Mouse (Mus musculus) stomach, postnatal 0 days (tissue): ENCODE measurements around the gene Rtbdn. TPM values are rescaled to one million over a fixed set of nuclear protein-coding genes. Genes with fewer than 3 reads are reported as not detected.
A peak's percentile ranks its signal among the peaks of the same experiment; 100 is the strongest.

Source experiments
- ATAC-seq: fragments of 200-750 bp; cut with Nextera tagmentation; 2 replicates; pipeline ENCODE4 v1.8.0; 2017; ENCODE audit not compliant: low FRiP score, low TSS enrichment
- DNase-seq: peaks from one replicate; pipeline ENCODE4 v3.0.0-alpha.2; 2016; ENCODE audit warnings: low spot score
- H3K27ac ChIP-seq: fragments of 300-500 bp; sonication (generic); replicated peaks from 2 replicates; pipeline ENCODE4 v1.5.1; 2014; ENCODE audit warnings: mild to moderate bottlenecking, control low read depth
- H3K27me3 ChIP-seq: fragments of 300-500 bp; sonication (generic); 2 replicates; pipeline ENCODE4 v1.6.1; 2014; ENCODE audit warnings: low read length; ENCODE audit not compliant: control insufficient read depth, insufficient read depth
- H3K36me3 ChIP-seq: fragments of 300-500 bp; sonication (generic); 2 replicates; pipeline ENCODE4 v1.6.1; 2014; ENCODE audit warnings: low read length, mixed read lengths; ENCODE audit not compliant: control insufficient read depth, insufficient read depth
- H3K4me1 ChIP-seq: fragments of 300-500 bp; sonication (generic); replicated peaks from 2 replicates; pipeline ENCODE4 v1.6.1; 2014; ENCODE audit warnings: antibody characterized with exemption; ENCODE audit not compliant: control insufficient read depth, insufficient read depth
- H3K4me2 ChIP-seq: fragments of 300-500 bp; sonication (generic); replicated peaks from 2 replicates; pipeline ENCODE4 v1.6.1; 2014; ENCODE audit warnings: low read depth, mild to moderate bottlenecking, control low read depth, moderate library complexity
- H3K4me3 ChIP-seq: fragments of 300-500 bp; sonication (generic); 2 replicates; pipeline ENCODE4 v1.5.1; 2014; ENCODE audit warnings: low read depth, low read length, control low read depth
- H3K9ac ChIP-seq: fragments of 300-500 bp; sonication (generic); 2 replicates; pipeline ENCODE4 v1.6.1; 2014; ENCODE audit warnings: mild to moderate bottlenecking, low read length, control low read depth, mixed read lengths
- H3K9me3 ChIP-seq: fragments of 300-500 bp; sonication (generic); 2 replicates; pipeline ENCODE4 v1.6.1; 2016; ENCODE audit warnings: low read length; ENCODE audit not compliant: control insufficient read depth
- CTCF ChIP-seq: IDR thresholded peaks from 2 replicates; pipeline ENCODE4 v1.5.1; 2016; ENCODE audit warnings: antibody characterized with exemption, low read depth, mild to moderate bottlenecking, moderate library complexity
- EP300 ChIP-seq: optimal IDR thresholded peaks from 2 replicates; pipeline ENCODE3; 2016; ENCODE audit warnings: antibody characterized with exemption
- WGBS: fragments of 180-500 bp; shearing (Covaris S2); extraction: QIAGEN DNeasy Blood & Tissue Kit; methylation state at CpG from one replicate; pipeline ENCODE4 v1.1.7; 2014; 5-methylcytosine and 5-hydroxymethylcytosine counted together
- polyA plus RNA-seq: library from polyadenylated mRNA; unstranded; fragments of >200 nt; fragmentation: Nextera tagmentation; extraction: Ambion mirVana; gene quantifications from 2 replicates; pipeline ENCODE4 v1.2.1, GENCODE M21; 2015

Rtbdn gene
- polyA plus RNA-seq, 1 experiment from 2014 or later = 0.05 TPM

GRCm38 (mm10) chr8:84944478-84945160, 2.2 kb upstream of the Rtbdn start:
- DNase-seq = peak; percentile 62
- Histone ChIP-seq H3K4me3 (no peak overlapping the region; the same call in 1 of the 2 replicates), H3K27me3 (peaks cover 15% of the 10 kb centered on the region; the same call in 1 of the 2 replicates), H3K36me3 (no peaks in the 10 kb centered on the region), H3K4me2 (no peak overlapping the region), H3K4me1 (no peaks in the 10 kb centered on the region), H3K9me3 (no peaks in the 10 kb centered on the region), H3K9ac (no peak overlapping the region), H3K27ac (no peak overlapping the region)
- ATAC-seq = no peak
- whole genome bisulfite sequencing = 3% methylated on average over 26 of the region's 26 CpGs
- no peak for TF ChIP-seq CTCF
- no peak for TF ChIP-seq EP300

DNA sequence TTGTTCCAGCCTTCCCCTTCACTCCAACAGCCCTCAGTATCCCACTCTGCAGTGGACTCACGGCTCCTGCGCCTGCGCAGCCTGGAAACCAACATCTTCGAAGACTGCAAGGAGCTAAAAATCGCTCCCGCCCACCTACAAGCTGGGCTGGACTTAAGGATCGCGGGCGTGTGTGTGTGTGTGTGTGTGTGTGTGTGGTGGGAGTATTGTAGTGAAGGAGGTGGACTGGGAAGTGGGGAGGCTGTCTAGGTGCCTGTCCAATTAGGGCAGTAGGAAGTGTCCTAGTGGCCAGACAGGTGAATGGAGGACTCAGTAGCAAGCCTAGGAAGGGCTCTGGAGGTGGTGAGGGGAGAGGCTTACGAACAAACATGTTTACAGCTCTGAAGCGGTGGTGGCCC, 1.6 kb upstream of the Rtbdn start:
- DNase-seq (no peak), ATAC-seq (peak; percentile 44; the same call in 1 of the 2 replicates)
- Histone ChIP-seq H3K9me3 (no peaks in the 10 kb centered on the region), H3K27ac (no peak overlapping the region), H3K4me1 (no peaks in the 10 kb centered on the region), H3K4me3 (peak overlapping the region; percentile 37; the same call in 1 of the 2 replicates), H3K36me3 (no peaks in the 10 kb centered on the region), H3K27me3 (peaks cover 15% of the 10 kb centered on the region; the same call in 1 of the 2 replicates), H3K4me2 (no peak overlapping the region), H3K9ac (no peak overlapping the region)
- TF ChIP-seq EP300 = no peak
- TF ChIP-seq CTCF = no peak
- 10% methylated on average over 11 of the region's 11 CpGs for WGBS

DNA sequence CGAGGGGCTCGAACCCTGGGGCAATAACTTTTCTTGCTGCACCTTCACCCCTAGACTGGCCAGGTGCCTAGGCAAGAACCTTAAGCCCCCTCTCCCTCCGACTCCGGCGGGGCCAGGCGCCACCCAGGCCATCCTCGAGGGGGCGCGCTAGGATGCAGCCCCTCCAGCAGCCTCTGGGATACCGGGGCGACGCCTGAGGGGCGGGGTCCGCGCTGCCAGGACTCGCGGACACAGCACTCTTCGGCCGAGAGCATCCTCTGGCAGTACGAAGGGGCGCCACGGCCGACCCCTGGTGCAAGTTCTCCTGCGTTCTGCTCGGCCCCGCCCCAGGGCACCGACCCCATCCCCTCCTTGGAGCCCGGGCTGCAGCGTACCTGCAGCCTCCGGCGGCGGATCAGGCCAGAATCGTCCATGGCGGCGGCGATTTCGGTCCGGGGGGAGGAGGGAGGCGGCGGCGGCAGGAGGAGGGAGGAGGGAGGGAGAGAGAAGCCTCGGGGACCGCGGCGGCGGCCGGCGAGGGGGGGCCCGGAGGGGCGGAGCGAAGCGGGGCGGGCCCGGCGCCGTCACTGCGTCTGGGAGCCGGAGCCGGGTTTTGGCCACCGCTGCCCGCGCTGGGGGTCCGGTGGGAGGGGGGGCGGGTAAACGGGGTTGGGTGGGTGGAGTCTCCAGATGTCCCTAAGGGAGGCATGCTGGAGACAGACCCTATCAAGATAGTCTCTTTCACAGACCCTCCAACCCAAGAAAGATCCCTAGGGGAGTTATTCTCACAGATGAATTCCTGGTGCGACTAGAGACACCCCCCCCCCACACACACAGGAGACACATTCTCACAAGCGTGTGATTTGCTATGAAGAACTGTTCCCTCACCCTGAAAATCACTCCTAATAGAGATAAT, 911 bp upstream of the Rtbdn start:
- WGBS = under 1% methylated on average over 26 of the region's 67 CpGs
- H3K4me2 ChIP-seq = peak overlapping the region; percentile 56
- H3K9me3 ChIP-seq = no peaks in the 10 kb centered on the region
- no peaks in the 10 kb centered on the region for H3K36me3 ChIP-seq
- H3K4me3 ChIP-seq = peak overlapping the region; percentile 37
- no peaks in the 10 kb centered on the region for H3K4me1 ChIP-seq
- TF ChIP-seq CTCF (peak; percentile 25; the same call in 1 of the 2 replicates), EP300 (no peak)
- no peak overlapping the region for H3K9ac ChIP-seq
- no peak for DNase-seq
- peaks cover 15% of the 10 kb centered on the region; the same call in 1 of the 2 replicates for H3K27me3 ChIP-seq
- H3K27ac ChIP-seq = no peak overlapping the region
- peak; percentile 35 for ATAC-seq

DNA sequence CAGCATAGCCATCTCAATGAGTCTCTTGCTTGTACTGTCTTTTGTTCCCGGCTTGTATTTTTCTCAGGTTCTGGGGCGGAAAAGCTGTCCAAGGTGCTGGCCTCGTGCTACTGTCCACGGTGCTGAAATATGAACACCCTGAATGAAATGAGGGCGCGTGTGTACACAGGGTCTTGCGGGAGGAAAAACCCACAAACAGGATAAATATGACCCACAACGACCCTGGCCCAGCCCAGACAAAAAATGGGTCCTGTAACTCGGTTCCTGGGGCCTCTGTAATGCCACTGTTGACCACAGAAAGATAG, 402 bp downstream of the Rtbdn start:
- no peaks in the 10 kb centered on the region for H3K36me3 ChIP-seq
- H3K4me3 ChIP-seq = no peak overlapping the region
- ATAC-seq (peak; percentile 39; the same call in 1 of the 2 replicates), DNase-seq (peak; percentile 63)
- WGBS = 12% methylated on average over 9 of the region's 9 CpGs
- no peak overlapping the region for H3K9ac ChIP-seq
- no peaks in the 10 kb centered on the region for H3K9me3 ChIP-seq
- H3K4me2 ChIP-seq = no peak overlapping the region
- TF ChIP-seq EP300 = no peak
- TF ChIP-seq CTCF = no peak
- H3K4me1 ChIP-seq = no peaks in the 10 kb centered on the region
- peaks cover 15% of the 10 kb centered on the region; the same call in 1 of the 2 replicates for H3K27me3 ChIP-seq
- H3K27ac ChIP-seq = no peak overlapping the region

DNA sequence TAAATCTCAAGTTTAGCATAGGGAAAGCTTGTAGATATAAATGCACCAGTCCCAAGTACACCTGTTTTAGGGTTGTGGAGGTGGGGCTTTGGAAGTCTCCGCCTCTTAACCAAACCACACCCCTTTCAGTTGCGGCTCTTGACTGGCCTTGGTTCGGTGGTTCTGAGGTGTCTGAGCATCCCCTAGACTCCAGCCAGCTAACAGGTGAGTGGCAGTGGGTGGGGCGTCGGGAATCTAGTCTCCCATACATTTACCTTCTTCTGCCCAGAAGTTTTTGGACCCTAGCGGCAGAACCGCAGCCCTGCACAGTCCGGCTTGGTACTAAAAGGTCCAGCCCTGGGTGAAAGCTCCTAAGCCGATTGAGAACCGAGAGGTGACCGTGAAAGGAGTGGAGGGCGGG, 3.0 kb downstream of the Rtbdn start:
- ATAC-seq (no peak; the same call in 1 of the 2 replicates), DNase-seq (no peak)
- Histone ChIP-seq H3K4me2 (no peak overlapping the region), H3K4me1 (peaks cover 3% of the 10 kb centered on the region; the same call in 1 of the 2 replicates), H3K9ac (no peak overlapping the region), H3K4me3 (no peak overlapping the region), H3K27ac (no peak overlapping the region), H3K27me3 (peaks cover 11% of the 10 kb centered on the region; the same call in 1 of the 2 replicates), H3K9me3 (no peaks in the 10 kb centered on the region), H3K36me3 (no peaks in the 10 kb centered on the region)
- no peak for TF ChIP-seq CTCF
- TF ChIP-seq EP300 = no peak
- WGBS = 20% methylated on average over 12 of the region's 12 CpGs
